Mouse (Mus musculus) urinary bladder, postnatal 0 days (tissue): ENCODE results near the gene Rsl24d1. TPM values are rescaled to one million over a fixed set of nuclear protein-coding genes. Genes with fewer than 3 reads are reported as not detected.

Source experiments
- polyA plus RNA-seq: library from polyadenylated mRNA; unstranded; fragments of >200 nt; fragmentation: Nextera tagmentation; extraction: Ambion mirVana; gene quantifications from 2 replicates; pipeline ENCODE4 v1.2.1, GENCODE M21; 2015

The Rsl24d1 gene
- 54.4 and 58.8 TPM in 2 replicates for polyA plus RNA-seq

DNA sequence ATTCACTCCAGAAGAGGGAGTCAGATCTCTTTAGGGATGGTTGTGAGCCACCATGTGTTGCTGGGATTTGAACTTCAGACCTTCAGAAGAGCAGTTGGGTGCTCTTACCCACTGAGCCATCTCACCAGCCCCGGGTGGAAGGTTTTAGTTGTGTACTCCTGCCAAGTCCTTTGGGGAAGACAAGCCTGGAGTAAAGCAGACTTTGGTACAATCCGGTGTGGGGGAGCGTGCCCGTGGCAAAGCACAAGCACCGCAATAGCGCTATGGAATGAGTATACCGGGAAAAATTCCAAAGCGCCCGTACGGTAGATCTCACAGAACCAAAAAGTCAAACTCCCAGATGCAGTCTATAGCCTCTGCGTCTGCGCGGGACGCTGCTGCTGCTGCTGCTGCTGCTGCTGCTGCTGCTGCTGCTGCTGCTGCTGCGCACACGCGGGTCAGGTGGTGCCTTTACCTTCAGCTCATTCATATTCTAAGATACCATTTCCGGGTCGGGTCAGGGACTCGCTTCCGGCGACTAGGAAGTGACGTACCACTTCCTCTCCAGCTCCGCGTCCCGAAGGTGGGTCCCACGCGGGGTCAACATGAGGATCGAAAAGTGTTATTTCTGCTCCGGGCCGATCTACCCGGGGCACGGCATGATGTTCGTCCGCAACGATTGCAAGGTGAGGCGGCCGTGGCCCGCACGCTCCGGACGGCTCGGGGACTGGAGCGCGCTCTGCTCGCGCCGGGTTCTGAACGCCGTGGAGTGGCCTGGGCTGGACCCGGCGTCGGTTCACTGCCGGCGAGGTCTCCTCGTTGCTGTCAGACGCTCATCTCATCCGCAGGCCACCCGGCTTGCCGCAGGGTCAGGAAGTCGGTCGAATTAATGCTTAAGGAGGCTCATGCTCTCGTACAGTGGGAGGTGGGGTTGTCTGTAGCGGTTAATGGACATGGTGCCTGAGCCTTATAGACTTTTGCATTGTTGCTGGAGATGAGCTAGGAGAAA, at the start of gene Rsl24d1:
Rsl24d1 (plus strand) TSS at position 508 of the 988 bp plus-strand sequence.

GRCm38 (mm10) chr9:73101536-73101935, 11.7 kb upstream of the Rsl24d1 start, which contains the start of gene Khdc3:
Gene Khdc3, plus strand, starts transcription at chr9:73101836.

GRCm38 (mm10) chr9:73102181-73102580, 11.0 kb upstream of the Rsl24d1 start, which contains the start of gene Gm20509:
Gene Gm20509, plus strand, starts transcription at chr9:73102470.

Other genes starting within 250 kb of the Rsl24d1 start
- gene Pygo1, start 187.8 kb upstream of the Rsl24d1 start, polyA plus RNA-seq: 0.90 and 1.0 TPM in 2 replicates
- gene Dyx1c1, start 154.6 kb upstream of the Rsl24d1 start, polyA plus RNA-seq: 0.53 and 0.75 TPM in 2 replicates
- gene Gm44503, start 154.6 kb upstream of the Rsl24d1 start, polyA plus RNA-seq: not detected in 2 replicates
- 16.3 and 17.7 TPM in 2 replicates for gene Ccpg1os, start 128.0 kb upstream of the Rsl24d1 start, polyA plus RNA-seq
- 23.3 and 24.8 TPM in 2 replicates for gene Ccpg1, start 128.0 kb upstream of the Rsl24d1 start, polyA plus RNA-seq
- gene Pigb, start 73.0 kb upstream of the Rsl24d1 start, polyA plus RNA-seq: 5.1 and 5.8 TPM in 2 replicates
- gene Rab27a, start 68.6 kb upstream of the Rsl24d1 start, polyA plus RNA-seq: 15.3 and 17.4 TPM in 2 replicates
- not detected in 2 replicates for gene Khdc3, start 11.6 kb upstream of the Rsl24d1 start, polyA plus RNA-seq
- gene Gm20509, start 11.0 kb upstream of the Rsl24d1 start, polyA plus RNA-seq: not detected in 2 replicates